Mouse (Mus musculus): ENCODE measurements around the gene Nme8. TPM values are rescaled to one million over a fixed set of nuclear protein-coding genes. Genes with fewer than 3 reads are reported as not detected.

Nme8 gene
- polyA plus RNA-seq, 1 experiment from 2014 or later = not detected

DNA sequence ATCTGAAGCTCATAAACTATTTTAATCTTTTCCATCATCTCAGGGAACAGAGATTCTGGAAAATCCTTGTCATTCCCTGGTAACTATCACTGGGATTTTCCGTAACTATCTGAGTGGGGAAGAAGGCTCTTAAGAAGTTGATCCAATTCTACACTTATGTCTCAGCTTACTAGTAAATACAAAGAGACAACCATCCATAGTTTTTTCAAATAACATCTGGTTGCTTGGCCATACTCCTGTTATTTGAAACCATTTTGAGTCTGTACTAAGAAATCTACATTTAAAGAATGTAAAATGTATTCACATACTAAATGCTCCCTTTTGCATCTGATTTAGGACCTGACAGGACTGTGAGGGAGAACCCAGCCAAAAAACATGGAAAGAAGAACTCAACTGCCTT, 84.2 kb downstream of the Nme8 start:
- no peaks in the 10 kb centered on the region for H3K27me3 ChIP-seq (replicated peaks; ENCODE audit: control insufficient read depth, insufficient read depth, low read length)
- no peak for ATAC-seq
- no peak overlapping the region for H3K27ac ChIP-seq (ENCODE audit: low read depth, low read length)
- H3K36me3 ChIP-seq (ENCODE audit: control insufficient read depth, insufficient read depth, low read length) = no peaks in the 10 kb centered on the region
- H3K9me3 ChIP-seq (replicated peaks; ENCODE audit: control insufficient read depth, low read length) = no peaks in the 10 kb centered on the region
- DNase-seq (ENCODE audit: low spot score) = no peak
- no peak overlapping the region for H3K4me3 ChIP-seq (ENCODE audit: low read depth, low read length)
- peaks cover 12% of the 10 kb centered on the region for H3K4me1 ChIP-seq (ENCODE audit: control insufficient read depth, insufficient read depth, low read length)
- WGBS = 90% methylated on average over 1 of the region's 1 CpGs
- H3K9ac ChIP-seq (ENCODE audit: low read length) = no peak overlapping the region
- H3K4me2 ChIP-seq (ENCODE audit: low read length) = no peak overlapping the region

DNA sequence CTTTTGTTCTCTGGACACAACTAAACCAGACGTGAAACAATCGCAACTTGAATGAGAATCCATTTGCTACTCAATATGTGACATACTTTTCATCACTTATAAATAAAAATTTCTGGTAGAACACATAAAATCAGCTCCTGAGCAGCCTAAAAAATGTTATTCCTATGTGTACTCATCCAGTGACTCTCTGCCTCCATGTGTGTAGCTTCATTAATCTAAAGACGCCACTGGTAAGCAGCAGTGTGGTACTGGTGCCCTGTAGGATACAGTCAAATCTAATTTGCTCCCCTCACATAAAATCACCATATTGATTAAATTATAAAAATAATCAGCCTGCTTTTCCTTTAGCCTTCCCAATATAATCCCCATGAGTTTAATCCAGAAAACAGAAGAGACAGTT, 84.6 kb downstream of the Nme8 start:
- Histone ChIP-seq H3K27ac (ENCODE audit: low read depth, low read length) (no peak overlapping the region), H3K9ac (ENCODE audit: low read length) (no peak overlapping the region), H3K9me3 (replicated peaks; ENCODE audit: control insufficient read depth, low read length) (no peaks in the 10 kb centered on the region), H3K4me1 (ENCODE audit: control insufficient read depth, insufficient read depth, low read length) (peaks cover 7% of the 10 kb centered on the region), H3K4me2 (ENCODE audit: low read length) (no peak overlapping the region), H3K27me3 (replicated peaks; ENCODE audit: control insufficient read depth, insufficient read depth, low read length) (no peaks in the 10 kb centered on the region), H3K36me3 (ENCODE audit: control insufficient read depth, insufficient read depth, low read length) (no peaks in the 10 kb centered on the region), H3K4me3 (ENCODE audit: low read depth, low read length) (no peak overlapping the region)
- WGBS = 60% methylated on average over 3 of the region's 3 CpGs
- DNase-seq (ENCODE audit: low spot score) = no peak
- ATAC-seq = no peak

DNA sequence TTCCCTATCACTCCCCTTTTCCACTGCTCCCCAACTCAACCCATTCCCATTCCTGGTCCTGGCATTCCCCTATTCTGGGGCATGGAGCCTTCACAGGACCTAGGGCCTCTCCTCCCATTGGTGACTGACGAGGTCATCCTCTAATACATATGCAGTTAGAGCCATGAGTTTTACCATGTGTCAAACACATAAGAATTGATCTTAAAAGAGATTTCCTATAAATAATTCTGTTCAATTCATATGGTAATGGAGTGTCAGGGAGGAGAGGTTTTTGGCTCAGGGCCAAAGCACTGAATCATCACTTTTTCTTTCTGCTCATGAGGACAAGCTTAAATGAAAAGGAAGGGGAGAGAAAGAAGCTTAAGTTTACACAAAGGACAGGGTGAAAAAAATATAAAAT, 85.2 kb downstream of the Nme8 start:
- peak; percentile 76 for DNase-seq (ENCODE audit: low spot score)

DNA sequence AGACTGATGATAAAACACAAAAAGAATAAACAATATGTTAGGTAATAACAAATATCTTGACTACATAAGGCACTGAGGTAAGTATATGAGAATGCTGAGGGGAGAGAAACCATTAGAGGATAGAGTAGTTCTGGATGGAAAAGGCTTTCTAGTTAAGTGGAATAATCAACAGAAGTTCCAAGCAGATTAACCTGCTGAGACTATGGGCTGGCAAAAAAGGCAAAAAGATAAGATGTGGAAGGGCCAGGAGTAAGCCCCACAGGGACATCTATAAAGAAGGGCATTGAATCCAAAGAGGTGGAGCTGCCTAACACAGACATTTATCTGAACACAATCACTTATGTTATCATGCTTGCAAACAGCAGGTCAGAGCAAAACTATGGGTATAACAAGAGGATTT, 89.5 kb downstream of the Nme8 start:
- Histone ChIP-seq H3K4me1 (ENCODE audit: control insufficient read depth, insufficient read depth, low read length) (peaks cover 6% of the 10 kb centered on the region), H3K9ac (ENCODE audit: low read length) (no peak overlapping the region), H3K4me2 (ENCODE audit: low read length) (no peak overlapping the region), H3K36me3 (ENCODE audit: control insufficient read depth, insufficient read depth, low read length) (no peaks in the 10 kb centered on the region), H3K9me3 (replicated peaks; ENCODE audit: control insufficient read depth, low read length) (no peaks in the 10 kb centered on the region), H3K4me3 (ENCODE audit: low read depth, low read length) (no peak overlapping the region), H3K27me3 (replicated peaks; ENCODE audit: control insufficient read depth, insufficient read depth, low read length) (no peaks in the 10 kb centered on the region), H3K27ac (ENCODE audit: low read depth, low read length) (no peak overlapping the region)
- ATAC-seq (no peak), DNase-seq (ENCODE audit: low spot score) (no peak)

More for the DNA sequence above, 85.2 kb downstream of the Nme8 start:
- Histone ChIP-seq H3K4me3 (ENCODE audit: low read depth, low read length) (no peak overlapping the region), H3K27ac (ENCODE audit: low read depth, low read length) (no peak overlapping the region), H3K4me1 (ENCODE audit: control insufficient read depth, insufficient read depth, low read length) (peaks cover 6% of the 10 kb centered on the region), H3K4me2 (ENCODE audit: low read length) (no peak overlapping the region), H3K36me3 (ENCODE audit: control insufficient read depth, insufficient read depth, low read length) (no peaks in the 10 kb centered on the region), H3K9me3 (replicated peaks; ENCODE audit: control insufficient read depth, low read length) (no peaks in the 10 kb centered on the region), H3K9ac (ENCODE audit: low read length) (no peak overlapping the region), H3K27me3 (replicated peaks; ENCODE audit: control insufficient read depth, insufficient read depth, low read length) (no peaks in the 10 kb centered on the region)
- 13% methylated on average over 1 of the region's 1 CpGs for WGBS
- ATAC-seq = peak; percentile 81

DNA sequence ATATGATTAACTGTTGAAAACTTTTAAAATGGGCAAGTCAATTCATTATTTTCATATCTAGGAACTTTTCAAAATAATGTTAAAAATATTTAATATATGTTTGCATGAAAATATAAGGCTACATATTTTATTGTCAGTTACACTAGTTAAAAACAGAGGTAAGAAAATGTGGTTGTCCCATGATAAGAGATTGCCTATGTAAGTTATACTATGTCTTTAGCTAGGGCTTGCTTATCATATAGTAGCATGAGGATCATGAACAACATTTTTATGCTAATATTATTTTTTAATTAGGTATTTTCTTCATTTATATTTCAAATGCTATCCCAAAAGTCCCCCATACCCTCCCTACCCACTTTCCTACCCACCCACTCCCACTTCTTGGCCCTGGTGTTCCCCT, 92.7 kb downstream of the Nme8 start:
- no peaks in the 10 kb centered on the region for H3K36me3 ChIP-seq (ENCODE audit: control insufficient read depth, insufficient read depth, low read length)
- DNase-seq (ENCODE audit: low spot score) (no peak), ATAC-seq (no peak)
- H3K4me2 ChIP-seq (ENCODE audit: low read length) = no peak overlapping the region
- H3K9me3 ChIP-seq (replicated peaks; ENCODE audit: control insufficient read depth, low read length) = no peaks in the 10 kb centered on the region
- no peak overlapping the region for H3K4me3 ChIP-seq (ENCODE audit: low read depth, low read length)
- no peaks in the 10 kb centered on the region for H3K4me1 ChIP-seq (ENCODE audit: control insufficient read depth, insufficient read depth, low read length)
- no peak overlapping the region for H3K9ac ChIP-seq (ENCODE audit: low read length)
- H3K27me3 ChIP-seq (replicated peaks; ENCODE audit: control insufficient read depth, insufficient read depth, low read length) = no peaks in the 10 kb centered on the region
- H3K27ac ChIP-seq (ENCODE audit: low read depth, low read length) = no peak overlapping the region

DNA sequence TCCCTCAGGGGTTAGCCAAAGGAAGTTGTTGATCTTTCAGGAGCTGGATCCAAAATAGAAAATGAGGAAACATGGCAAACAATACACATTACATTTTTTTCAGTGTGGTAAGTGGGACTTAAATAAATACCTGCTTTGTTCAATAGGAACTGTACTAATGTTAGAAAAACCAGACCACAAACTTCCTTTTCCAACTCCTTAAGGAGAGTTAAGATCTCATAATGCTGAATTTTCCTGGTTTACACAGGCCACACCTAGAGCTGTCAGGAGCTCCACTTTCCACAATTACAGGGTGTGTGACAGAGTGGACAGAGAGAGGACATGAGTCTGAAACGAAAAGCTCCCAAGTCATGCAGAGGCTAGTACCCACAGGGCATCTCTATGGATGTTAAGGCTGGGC, 93.9 kb downstream of the Nme8 start:
- DNase-seq (ENCODE audit: low spot score) (no peak), ATAC-seq (no peak)
- WGBS = 90% methylated on average over 1 of the region's 1 CpGs
- Histone ChIP-seq H3K27ac (ENCODE audit: low read depth, low read length) (no peak overlapping the region), H3K4me2 (ENCODE audit: low read length) (no peak overlapping the region), H3K27me3 (replicated peaks; ENCODE audit: control insufficient read depth, insufficient read depth, low read length) (no peaks in the 10 kb centered on the region), H3K4me3 (ENCODE audit: low read depth, low read length) (no peak overlapping the region), H3K9ac (ENCODE audit: low read length) (no peak overlapping the region), H3K36me3 (ENCODE audit: control insufficient read depth, insufficient read depth, low read length) (no peaks in the 10 kb centered on the region), H3K4me1 (ENCODE audit: control insufficient read depth, insufficient read depth, low read length) (no peaks in the 10 kb centered on the region), H3K9me3 (replicated peaks; ENCODE audit: control insufficient read depth, low read length) (no peaks in the 10 kb centered on the region)

DNA sequence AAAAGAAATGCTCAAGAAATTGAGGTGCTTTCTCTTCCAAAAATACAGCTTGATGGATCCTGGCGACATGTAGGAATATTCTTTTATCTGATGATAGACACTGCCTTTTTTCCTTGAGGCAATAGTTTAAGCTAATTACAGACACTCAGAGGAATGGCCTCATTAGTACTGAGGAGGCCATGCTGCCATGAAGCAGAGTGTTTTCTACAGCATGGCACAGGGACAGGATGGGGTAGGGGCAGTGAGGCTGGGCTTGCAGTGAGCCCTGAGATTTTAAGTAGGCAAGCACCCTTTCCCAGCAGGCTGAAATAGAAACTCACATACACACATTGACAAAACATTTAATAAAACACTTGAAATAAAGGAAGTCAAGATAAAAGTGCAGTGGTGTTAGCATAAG, 95.1 kb downstream of the Nme8 start:
- no peaks in the 10 kb centered on the region for H3K9me3 ChIP-seq (replicated peaks; ENCODE audit: control insufficient read depth, low read length)
- no peaks in the 10 kb centered on the region for H3K4me1 ChIP-seq (ENCODE audit: control insufficient read depth, insufficient read depth, low read length)
- ATAC-seq = peak; percentile 60; the same call in 1 of the 2 replicates
- 27% methylated on average over 1 of the region's 1 CpGs for WGBS
- no peak overlapping the region for H3K4me2 ChIP-seq (ENCODE audit: low read length)
- no peaks in the 10 kb centered on the region for H3K27me3 ChIP-seq (replicated peaks; ENCODE audit: control insufficient read depth, insufficient read depth, low read length)
- no peak overlapping the region for H3K4me3 ChIP-seq (ENCODE audit: low read depth, low read length)
- no peak overlapping the region for H3K9ac ChIP-seq (ENCODE audit: low read length)
- H3K36me3 ChIP-seq (ENCODE audit: control insufficient read depth, insufficient read depth, low read length) = no peaks in the 10 kb centered on the region
- H3K27ac ChIP-seq (ENCODE audit: low read depth, low read length) = no peak overlapping the region
- peak; percentile 15 for DNase-seq (ENCODE audit: low spot score)

DNA sequence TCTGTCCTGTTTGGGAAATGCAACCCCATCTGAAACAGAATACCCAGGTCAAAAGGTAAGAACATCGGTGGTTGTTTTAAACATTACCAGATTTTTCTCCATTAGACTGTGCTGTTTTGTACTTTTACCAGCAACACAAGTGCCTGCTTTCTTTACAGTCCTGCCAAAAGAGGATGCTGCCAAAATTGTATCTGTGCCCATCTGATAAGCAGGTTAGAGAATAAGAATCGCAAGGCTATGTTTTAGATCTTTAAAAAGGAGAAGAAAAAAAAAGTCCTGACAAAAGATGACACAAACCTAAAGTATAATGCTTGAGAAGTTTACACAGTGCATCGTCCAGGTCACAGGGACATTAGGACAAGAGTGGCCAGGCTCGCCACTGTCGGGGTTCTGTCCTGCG, 98.4 kb downstream of the Nme8 start:
- no peaks in the 10 kb centered on the region for H3K4me1 ChIP-seq (ENCODE audit: control insufficient read depth, insufficient read depth, low read length)
- ATAC-seq (no peak), DNase-seq (ENCODE audit: low spot score) (no peak)
- H3K4me2 ChIP-seq (ENCODE audit: low read length) = no peak overlapping the region
- H3K9me3 ChIP-seq (replicated peaks; ENCODE audit: control insufficient read depth, low read length) = no peaks in the 10 kb centered on the region
- no peak overlapping the region for H3K9ac ChIP-seq (ENCODE audit: low read length)
- H3K36me3 ChIP-seq (ENCODE audit: control insufficient read depth, insufficient read depth, low read length) = no peaks in the 10 kb centered on the region
- no peak overlapping the region for H3K27ac ChIP-seq (ENCODE audit: low read depth, low read length)
- H3K27me3 ChIP-seq (replicated peaks; ENCODE audit: control insufficient read depth, insufficient read depth, low read length) = no peaks in the 10 kb centered on the region
- H3K4me3 ChIP-seq (ENCODE audit: low read depth, low read length) = no peak overlapping the region
- WGBS = 92% methylated on average over 6 of the region's 6 CpGs

DNA sequence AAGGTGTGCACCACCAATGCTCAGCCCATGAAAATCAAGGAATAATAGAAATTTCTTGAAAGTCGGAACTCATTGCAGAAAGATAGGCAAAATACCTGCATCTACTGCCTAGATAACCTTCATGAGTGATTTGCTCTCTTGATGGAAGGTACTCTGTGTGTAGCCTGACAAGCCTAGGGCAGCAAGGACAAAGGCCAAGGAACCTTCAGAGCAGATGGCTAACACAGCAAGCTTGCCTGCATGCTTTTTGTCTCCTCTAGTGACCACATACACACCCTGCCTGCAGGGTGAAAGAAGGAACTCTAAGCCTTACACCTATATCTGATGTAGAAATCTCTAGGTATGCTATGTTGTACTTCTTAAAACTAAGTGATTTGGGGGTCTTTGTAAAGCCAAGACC, 102.5 kb downstream of the Nme8 start:
- ATAC-seq = no peak

More for the DNA sequence above, 102.5 kb downstream of the Nme8 start:
- WGBS = 89% methylated on average over 1 of the region's 1 CpGs
- H3K27ac ChIP-seq (ENCODE audit: low read depth, low read length) = no peak overlapping the region
- no peaks in the 10 kb centered on the region for H3K4me1 ChIP-seq (ENCODE audit: control insufficient read depth, insufficient read depth, low read length)
- no peak for DNase-seq (ENCODE audit: low spot score)
- no peak overlapping the region for H3K4me2 ChIP-seq (ENCODE audit: low read length)
- no peaks in the 10 kb centered on the region for H3K27me3 ChIP-seq (replicated peaks; ENCODE audit: control insufficient read depth, insufficient read depth, low read length)
- no peak overlapping the region for H3K9ac ChIP-seq (ENCODE audit: low read length)
- no peaks in the 10 kb centered on the region for H3K36me3 ChIP-seq (ENCODE audit: control insufficient read depth, insufficient read depth, low read length)
- no peaks in the 10 kb centered on the region for H3K9me3 ChIP-seq (replicated peaks; ENCODE audit: control insufficient read depth, low read length)
- H3K4me3 ChIP-seq (ENCODE audit: low read depth, low read length) = no peak overlapping the region

Measured in forebrain, embryonic 14.5 days (tissue).